Mouse (Mus musculus) liver, postnatal 0 days (tissue): ENCODE results near the gene Olfr1276. TPM values are rescaled to one million over a fixed set of nuclear protein-coding genes. Genes with fewer than 3 reads are reported as not detected.

Experiments
- ATAC-seq: fragments of 200-750 bp; cut with Nextera tagmentation; 2 replicates; pipeline ENCODE4 v1.8.0; 2017; ENCODE audit warnings: mild to moderate bottlenecking, moderate library complexity
- DNase-seq: peaks from one replicate; pipeline ENCODE4 v3.0.0-alpha.2; 2016
- H3K27ac ChIP-seq: fragments of 300-500 bp; sonication (generic); 2 replicates; pipeline ENCODE4 v1.5.1; 2014; ENCODE audit warnings: antibody characterized with exemption, moderate library complexity, mild to moderate bottlenecking, low read depth
- H3K27me3 ChIP-seq: fragments of 300-500 bp; sonication (generic); 2 replicates; pipeline ENCODE4 v1.6.1; 2014; ENCODE audit warnings: low read length, control low read depth, mixed read lengths; ENCODE audit not compliant: insufficient read depth
- H3K36me3 ChIP-seq: fragments of 300-500 bp; sonication (generic); replicated peaks from 2 replicates; pipeline ENCODE4 v1.6.1; 2014; ENCODE audit warnings: mild to moderate bottlenecking, control low read depth, low read length, moderate library complexity, mixed read lengths; ENCODE audit not compliant: insufficient read depth
- H3K4me1 ChIP-seq: fragments of 300-500 bp; sonication (generic); 2 replicates; pipeline ENCODE4 v1.6.1; 2014; ENCODE audit warnings: antibody characterized with exemption, mild to moderate bottlenecking, control low read depth; ENCODE audit not compliant: insufficient read depth
- H3K4me2 ChIP-seq: fragments of 300-500 bp; sonication (generic); 2 replicates; pipeline ENCODE4 v1.6.1; 2014; ENCODE audit warnings: low read depth, mild to moderate bottlenecking, low read length, moderate library complexity, mixed read lengths
- H3K4me3 ChIP-seq: fragments of 300-500 bp; sonication (generic); 2 replicates; pipeline ENCODE4 v1.5.1; 2014; ENCODE audit warnings: low read depth, low read length
- H3K9ac ChIP-seq: fragments of 300-500 bp; sonication (generic); replicated peaks from 2 replicates; pipeline ENCODE4 v1.6.1; 2014; ENCODE audit warnings: mild to moderate bottlenecking, moderate library complexity
- H3K9me3 ChIP-seq: fragments of 300-500 bp; sonication (generic); 2 replicates; pipeline ENCODE4 v1.6.1; 2016; ENCODE audit warnings: mild to moderate bottlenecking, control low read depth, low read length, mixed read lengths
- CTCF ChIP-seq: sonication (generic); IDR thresholded peaks from 2 replicates; pipeline ENCODE4 v1.5.1; 2016; ENCODE audit warnings: antibody characterized with exemption, low read depth
- EP300 ChIP-seq: IDR thresholded peaks from 2 replicates; pipeline ENCODE4 v1.6.1; 2016; ENCODE audit warnings: antibody characterized with exemption, low read depth, mild to moderate bottlenecking
- WGBS: fragments of 180-500 bp; shearing (Covaris S2); extraction: QIAGEN DNeasy Blood & Tissue Kit; methylation state at CpG from one replicate; pipeline ENCODE4 v1.1.7; 2014; ENCODE audit not compliant: insufficient replicate concordance; 5-methylcytosine and 5-hydroxymethylcytosine counted together
- polyA plus RNA-seq: library from polyadenylated mRNA; unstranded; fragments of >200 nt; fragmentation: Nextera tagmentation; extraction: Ambion mirVana; gene quantifications from 2 replicates; pipeline ENCODE4 v1.2.1, GENCODE M21; 2015

Gene Olfr1276
- polyA plus RNA-seq: not detected in 2 replicates

DNA sequence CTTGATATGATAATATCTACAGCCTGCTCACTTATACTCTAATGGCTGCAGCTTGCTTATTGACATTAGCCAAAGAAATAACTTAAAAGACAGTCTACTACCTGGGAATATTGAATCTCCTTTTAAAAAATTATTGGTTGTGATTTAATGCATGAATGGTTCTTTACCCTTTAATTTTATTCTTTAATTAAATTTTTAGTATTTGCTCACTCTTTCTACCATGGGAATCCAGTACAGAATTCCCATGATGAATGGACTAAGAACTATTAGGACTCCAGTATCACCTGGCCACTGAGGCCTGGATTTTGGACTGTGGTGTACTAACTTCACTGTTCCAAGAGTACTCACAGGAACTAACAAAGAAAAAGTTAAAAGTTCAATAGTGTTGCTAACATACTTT, at the start of gene Olfr1276:
Olfr1276 (plus strand) TSS at position 301 of the 400 bp plus-strand sequence.
- H3K4me2 ChIP-seq: no peak within 1 kb of the TSS
- ATAC-seq: no peak
- no peak for TF ChIP-seq CTCF
- no peak for TF ChIP-seq EP300
- H3K27ac ChIP-seq: no peak within 1 kb of the TSS
- H3K36me3 ChIP-seq: no peaks in the 10 kb centered on the region
- H3K9me3 ChIP-seq: no peaks in the 10 kb centered on the region
- no peak for DNase-seq
- H3K9ac ChIP-seq: no peak within 1 kb of the TSS
- H3K4me3 ChIP-seq: no peak within 1 kb of the TSS
- H3K27me3 ChIP-seq: no peaks in the 10 kb centered on the region
- no peaks in the 10 kb centered on the region for H3K4me1 ChIP-seq

DNA sequence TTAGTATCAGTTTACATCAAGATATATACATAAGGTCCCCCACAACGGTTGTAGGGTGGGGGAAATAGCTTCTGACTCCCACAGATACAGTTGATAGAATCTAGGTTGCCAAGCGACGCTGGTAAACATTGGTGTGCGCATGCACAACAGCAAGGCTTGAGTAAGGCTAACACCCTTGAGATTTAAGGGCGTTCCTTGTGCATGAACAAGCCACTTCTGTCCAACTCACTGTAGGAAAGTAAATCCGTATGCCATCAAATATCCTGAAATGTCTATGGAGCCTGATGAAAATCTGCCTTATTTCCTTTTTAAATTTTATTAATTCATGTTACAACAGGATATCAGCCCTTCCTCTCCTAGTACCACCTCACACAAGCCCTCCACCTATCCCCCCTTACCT, 24.8 kb upstream of the Olfr1276 start, which contains the start of gene 4930430A15Rik:
4930430A15Rik (minus strand) TSS at position 101 of the 400 bp plus-strand sequence.
- ATAC-seq: no peak
- DNase-seq: no peak
- Histone ChIP-seq H3K27ac (no peak within 1 kb of the TSS), H3K4me1 (no peaks in the 10 kb centered on the region), H3K9ac (no peak within 1 kb of the TSS), H3K36me3 (no peaks in the 10 kb centered on the region), H3K27me3 (no peaks in the 10 kb centered on the region), H3K9me3 (no peaks in the 10 kb centered on the region), H3K4me3 (no peak within 1 kb of the TSS), H3K4me2 (no peak within 1 kb of the TSS)
- no peak for TF ChIP-seq CTCF
- 75% methylated on average over 6 of the region's 6 CpGs for WGBS

DNA sequence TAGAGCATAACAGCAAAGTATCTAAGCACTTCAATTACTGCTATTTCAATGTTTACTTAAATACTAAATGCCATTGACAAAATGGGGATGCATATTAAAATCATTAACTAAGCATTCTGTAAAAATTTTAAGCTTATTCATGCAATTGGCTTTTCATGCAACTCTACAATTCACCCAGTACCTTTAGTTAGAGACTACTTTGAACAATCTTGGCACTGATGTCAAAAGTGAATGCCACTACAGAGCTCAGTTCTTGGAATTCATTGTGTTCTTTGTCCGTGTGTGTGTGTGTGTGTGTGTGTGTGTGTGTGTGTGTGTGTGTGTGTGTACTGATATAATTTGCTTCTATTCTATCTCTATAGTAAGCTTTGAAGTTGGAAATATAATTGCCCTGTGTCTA, 19.1 kb upstream of the Olfr1276 start, which contains the start of gene Olfr1275:
Olfr1275 (minus strand) TSS at position 101 of the 400 bp plus-strand sequence.
- Histone ChIP-seq H3K4me1 (no peaks in the 10 kb centered on the region), H3K9ac (no peak within 1 kb of the TSS), H3K27me3 (no peaks in the 10 kb centered on the region), H3K4me2 (no peak within 1 kb of the TSS), H3K27ac (no peak within 1 kb of the TSS), H3K36me3 (no peaks in the 10 kb centered on the region), H3K9me3 (no peaks in the 10 kb centered on the region), H3K4me3 (no peak within 1 kb of the TSS)
- ATAC-seq (no peak), DNase-seq (no peak)
- 74% methylated on average over 1 of the region's 1 CpGs for WGBS
- TF ChIP-seq EP300 (no peak), CTCF (no peak)

DNA sequence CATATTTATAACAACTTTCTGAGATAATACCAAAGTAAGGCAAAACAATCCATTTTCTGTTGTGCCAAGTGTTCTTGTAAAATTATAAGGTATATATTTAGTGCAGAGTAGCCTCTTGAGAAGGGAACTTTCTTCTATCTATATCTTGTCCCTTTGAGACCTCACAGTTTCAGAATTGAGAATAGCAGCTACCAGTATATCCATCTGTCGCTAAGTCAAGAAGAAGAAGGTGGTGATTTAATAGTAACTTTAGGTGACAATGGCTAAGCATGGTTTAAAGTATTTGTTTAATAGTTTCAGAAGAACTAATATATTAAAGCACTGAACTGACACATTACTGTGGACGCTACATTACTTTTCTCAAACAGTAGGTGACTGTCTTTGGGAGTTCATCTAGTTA, 19.7 kb downstream of the Olfr1276 start, which contains the start of gene Olfr1277:
Olfr1277 (minus strand) TSS at position 101 of the 400 bp plus-strand sequence.
- DNase-seq: no peak

DNA sequence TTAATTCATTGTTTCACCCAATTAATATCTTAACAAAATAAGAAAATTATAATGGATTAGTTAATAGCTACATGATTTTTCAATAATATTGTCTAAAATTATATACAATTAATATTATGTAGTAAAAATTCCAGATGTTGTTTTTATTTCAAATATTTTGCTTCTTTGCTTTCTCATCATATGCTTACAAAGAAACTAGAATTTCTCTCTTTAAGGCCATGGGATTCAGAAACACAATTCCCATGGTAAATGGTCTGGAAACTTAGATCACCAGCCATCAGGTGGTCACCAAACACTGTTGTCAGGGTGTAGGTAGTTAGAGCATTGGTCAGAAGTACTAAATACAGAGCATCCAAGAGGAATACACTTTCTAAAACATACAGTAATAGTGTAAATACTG, 35.5 kb downstream of the Olfr1276 start, which contains the start of gene Olfr1278:
Olfr1278 (plus strand) TSS at position 301 of the 400 bp plus-strand sequence.
- H3K9me3 ChIP-seq: no peaks in the 10 kb centered on the region
- TF ChIP-seq EP300 (no peak), CTCF (no peak)
- H3K4me2 ChIP-seq: no peak within 1 kb of the TSS
- H3K4me3 ChIP-seq: no peak within 1 kb of the TSS
- no peaks in the 10 kb centered on the region for H3K27me3 ChIP-seq
- ATAC-seq (no peak), DNase-seq (no peak)
- no peak within 1 kb of the TSS for H3K9ac ChIP-seq
- no peak within 1 kb of the TSS for H3K27ac ChIP-seq
- no peaks in the 10 kb centered on the region for H3K4me1 ChIP-seq
- no peaks in the 10 kb centered on the region for H3K36me3 ChIP-seq

More for the DNA sequence above, 19.7 kb downstream of the Olfr1276 start, which contains the start of gene Olfr1277:
- no peaks in the 10 kb centered on the region for H3K4me1 ChIP-seq
- 61% methylated on average over 2 of the region's 2 CpGs for WGBS
- H3K4me3 ChIP-seq: no peak within 1 kb of the TSS
- H3K36me3 ChIP-seq: no peaks in the 10 kb centered on the region
- no peak within 1 kb of the TSS for H3K27ac ChIP-seq
- no peak within 1 kb of the TSS for H3K4me2 ChIP-seq
- no peaks in the 10 kb centered on the region for H3K27me3 ChIP-seq
- ATAC-seq: no peak
- no peak within 1 kb of the TSS for H3K9ac ChIP-seq
- no peaks in the 10 kb centered on the region for H3K9me3 ChIP-seq
- TF ChIP-seq EP300: no peak
- no peak for TF ChIP-seq CTCF

DNA sequence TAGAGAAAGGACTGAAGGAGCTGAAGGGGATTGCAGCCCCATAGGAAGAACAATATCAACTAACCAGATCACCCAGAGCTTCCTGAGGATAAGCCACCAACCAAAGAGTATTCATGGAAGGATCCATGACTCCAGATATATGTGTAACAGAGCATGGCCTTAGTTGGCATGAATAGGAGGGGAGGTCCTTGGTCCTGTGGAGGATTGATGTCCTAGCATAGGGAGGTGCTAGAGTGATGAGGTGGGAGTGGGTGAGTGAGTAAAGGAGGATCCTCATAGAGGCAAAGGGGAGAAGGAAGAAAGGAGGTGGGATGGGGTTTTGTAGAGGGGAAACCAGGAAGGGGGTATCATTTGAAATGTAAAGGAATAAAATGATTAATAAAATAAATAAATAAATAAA, 44.2 kb downstream of the Olfr1276 start:
- Histone ChIP-seq H3K9ac (no peak overlapping the region), H3K27me3 (no peaks in the 10 kb centered on the region), H3K36me3 (no peaks in the 10 kb centered on the region), H3K27ac (no peak overlapping the region), H3K4me3 (no peak overlapping the region), H3K9me3 (no peaks in the 10 kb centered on the region), H3K4me2 (no peak overlapping the region), H3K4me1 (no peaks in the 10 kb centered on the region)
- ATAC-seq: no peak
- DNase-seq: no peak
- TF ChIP-seq EP300 (no peak), CTCF (no peak)

DNA sequence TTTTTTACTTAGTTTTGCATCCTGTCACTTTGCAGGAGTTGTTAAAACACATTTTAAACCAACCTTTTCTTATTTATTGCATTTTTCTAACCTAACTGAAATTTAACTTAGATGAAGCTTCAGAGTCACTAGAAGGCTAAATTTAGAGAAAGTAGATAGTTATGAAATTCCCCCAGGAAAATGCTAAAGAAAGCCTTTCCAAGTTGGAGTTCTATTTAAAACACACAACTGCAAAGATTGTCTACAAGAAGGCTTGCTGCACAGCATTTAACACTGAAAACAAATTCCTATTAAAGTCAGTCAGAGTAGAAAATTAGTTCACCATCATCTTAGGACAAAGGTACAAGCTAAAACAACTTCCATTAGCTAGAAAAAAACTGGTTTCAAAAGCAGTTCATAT, 46.1 kb downstream of the Olfr1276 start, which contains the start of gene Olfr1279:
Olfr1279 (plus strand) TSS at position 262 of the 400 bp plus-strand sequence.
- Histone ChIP-seq H3K9me3 (no peaks in the 10 kb centered on the region), H3K4me2 (no peak within 1 kb of the TSS), H3K4me1 (no peaks in the 10 kb centered on the region), H3K27ac (no peak within 1 kb of the TSS), H3K27me3 (no peaks in the 10 kb centered on the region), H3K36me3 (no peaks in the 10 kb centered on the region), H3K4me3 (no peak within 1 kb of the TSS), H3K9ac (no peak within 1 kb of the TSS)
- ATAC-seq (no peak), DNase-seq (no peak)
- TF ChIP-seq EP300: no peak
- TF ChIP-seq CTCF: no peak

Other genes with a start within 250 kb of the Olfr1276 start
- not detected in 2 replicates for gene Gm13941, start 148.5 kb upstream of the Olfr1276 start, polyA plus RNA-seq
- not detected in 2 replicates for gene Gm15130, start 101.6 kb upstream of the Olfr1276 start, polyA plus RNA-seq
- gene 4930430A15Rik, start 24.9 kb upstream of the Olfr1276 start, polyA plus RNA-seq: not detected in 2 replicates
- not detected in 2 replicates for gene Olfr1275, start 19.2 kb upstream of the Olfr1276 start, polyA plus RNA-seq
- gene Olfr1277, start 19.6 kb downstream of the Olfr1276 start, polyA plus RNA-seq: not detected in 2 replicates
- not detected in 2 replicates for gene Olfr1278, start 35.6 kb downstream of the Olfr1276 start, polyA plus RNA-seq
- gene Olfr1279, start 46.1 kb downstream of the Olfr1276 start, polyA plus RNA-seq: not detected in 2 replicates
- gene Olfr1280, start 59.5 kb downstream of the Olfr1276 start, polyA plus RNA-seq: not detected in 2 replicates
- gene Olfr1281, start 72.0 kb downstream of the Olfr1276 start, polyA plus RNA-seq: not detected in 2 replicates
- not detected in 2 replicates for gene Olfr1282, start 81.6 kb downstream of the Olfr1276 start, polyA plus RNA-seq
- not detected in 2 replicates for gene Olfr1283, start 112.3 kb downstream of the Olfr1276 start, polyA plus RNA-seq
- not detected in 2 replicates for gene Olfr1284, start 121.0 kb downstream of the Olfr1276 start, polyA plus RNA-seq
- gene Olfr1286, start 168.6 kb downstream of the Olfr1276 start, polyA plus RNA-seq: not detected in 2 replicates
- gene Olfr1287, start 194.6 kb downstream of the Olfr1276 start, polyA plus RNA-seq: not detected in 2 replicates
- gene Olfr1288, start 219.6 kb downstream of the Olfr1276 start, polyA plus RNA-seq: not detected in 2 replicates
- not detected in 2 replicates for gene Olfr1289, start 226.3 kb downstream of the Olfr1276 start, polyA plus RNA-seq
- not detected in 2 replicates for gene Olfr1290, start 239.3 kb downstream of the Olfr1276 start, polyA plus RNA-seq
- gene Olfr1291-ps1, start 242.7 kb downstream of the Olfr1276 start, polyA plus RNA-seq: not detected in 2 replicates